Mouse (Mus musculus): ENCODE results near the gene 2510039O18Rik. TPM values are rescaled to one million over a fixed set of nuclear protein-coding genes. Genes with fewer than 3 reads are reported as not detected.

The 2510039O18Rik gene
- polyA plus RNA-seq, 1 experiment from 2014 or later, result 16.5 TPM

- 65% methylated on average over 3 of the region's 3 CpGs for WGBS
These were observed 35.5 kb downstream of the 2510039O18Rik start for GRCm38 (mm10) chr4:147976237-147976636.

DNA sequence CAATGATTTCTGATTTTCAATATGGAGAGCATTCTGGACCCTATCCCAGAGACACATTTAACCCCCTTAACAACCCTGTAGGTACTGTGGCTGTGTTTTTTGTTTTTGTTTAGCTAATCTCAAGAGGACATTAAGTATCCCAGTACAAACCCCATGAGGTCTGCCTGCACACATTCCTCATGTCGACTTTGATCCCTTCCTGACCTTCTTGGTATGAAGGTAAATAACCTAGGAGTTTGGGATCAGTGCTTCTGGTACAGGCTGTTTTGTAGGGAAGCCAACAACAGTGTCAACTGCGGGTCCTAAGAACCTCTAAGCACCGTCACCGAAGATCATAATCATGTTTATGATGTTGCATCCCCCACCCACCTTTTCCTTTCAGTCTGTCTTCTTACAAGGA is 37.0 kb downstream of the 2510039O18Rik start:
- TF ChIP-seq CTCF (IDR thresholded peaks at IDR 0.05) (no peak), EP300 (IDR thresholded peaks at IDR 0.05) (no peak)
- Histone ChIP-seq H3K27me3 (replicated peaks; ENCODE audit: insufficient read depth, low read length) (no peaks in the 10 kb centered on the region), H3K4me2 (replicated peaks; ENCODE audit: low read depth, low read length) (no peak overlapping the region), H3K9ac (replicated peaks; ENCODE audit: low read depth) (no peak overlapping the region), H3K36me3 (ENCODE audit: insufficient read depth, low read length) (no peaks in the 10 kb centered on the region), H3K27ac (ENCODE audit: low read length) (no peak overlapping the region), H3K4me1 (ENCODE audit: insufficient read depth, low read depth, low read length) (no peaks in the 10 kb centered on the region), H3K9me3 (ENCODE audit: low read length) (no peaks in the 10 kb centered on the region), H3K4me3 (ENCODE audit: low read depth, low read length) (no peak overlapping the region)
- DNase-seq (ENCODE audit: low spot score) (no peak), ATAC-seq (no peak)
- 74% methylated on average over 4 of the region's 4 CpGs for WGBS

More at GRCm38 (mm10) chr4:147976237-147976636, 35.5 kb downstream of the 2510039O18Rik start:
- Histone ChIP-seq H3K4me1 (ENCODE audit: insufficient read depth, low read depth, low read length) (no peaks in the 10 kb centered on the region), H3K4me3 (ENCODE audit: low read depth, low read length) (no peak overlapping the region), H3K9ac (replicated peaks; ENCODE audit: low read depth) (no peak overlapping the region), H3K9me3 (ENCODE audit: low read length) (no peaks in the 10 kb centered on the region), H3K4me2 (replicated peaks; ENCODE audit: low read depth, low read length) (no peak overlapping the region), H3K36me3 (ENCODE audit: insufficient read depth, low read length) (no peaks in the 10 kb centered on the region), H3K27ac (ENCODE audit: low read length) (no peak overlapping the region), H3K27me3 (replicated peaks; ENCODE audit: insufficient read depth, low read length) (no peaks in the 10 kb centered on the region)
- no peak for DNase-seq (ENCODE audit: low spot score)
- ATAC-seq, result no peak
- TF ChIP-seq EP300 (IDR thresholded peaks at IDR 0.05) (no peak), CTCF (IDR thresholded peaks at IDR 0.05) (no peak)

GRCm38 (mm10) chr4:147978391-147978790 is 37.7 kb downstream of the 2510039O18Rik start:
- TF ChIP-seq EP300 (IDR thresholded peaks at IDR 0.05), result no peak
- no peak for TF ChIP-seq CTCF (IDR thresholded peaks at IDR 0.05)
- DNase-seq (ENCODE audit: low spot score) (no peak), ATAC-seq (no peak)
- Histone ChIP-seq H3K9ac (replicated peaks; ENCODE audit: low read depth) (no peak overlapping the region), H3K9me3 (ENCODE audit: low read length) (no peaks in the 10 kb centered on the region), H3K27ac (ENCODE audit: low read length) (no peak overlapping the region), H3K36me3 (ENCODE audit: insufficient read depth, low read length) (no peaks in the 10 kb centered on the region), H3K4me1 (ENCODE audit: insufficient read depth, low read depth, low read length) (no peaks in the 10 kb centered on the region), H3K27me3 (replicated peaks; ENCODE audit: insufficient read depth, low read length) (no peaks in the 10 kb centered on the region), H3K4me3 (ENCODE audit: low read depth, low read length) (no peak overlapping the region), H3K4me2 (replicated peaks; ENCODE audit: low read depth, low read length) (no peak overlapping the region)
- WGBS, result 87% methylated on average over 6 of the region's 6 CpGs

GRCm38 (mm10) chr4:147979441-147979860 is 38.8 kb downstream of the 2510039O18Rik start:
- H3K4me3 ChIP-seq (ENCODE audit: low read depth, low read length), result no peak overlapping the region
- no peak for TF ChIP-seq CTCF (IDR thresholded peaks at IDR 0.05)
- H3K4me2 ChIP-seq (replicated peaks; ENCODE audit: low read depth, low read length), result no peak overlapping the region
- H3K36me3 ChIP-seq (ENCODE audit: insufficient read depth, low read length), result no peaks in the 10 kb centered on the region
- DNase-seq (ENCODE audit: low spot score), result no peak
- no peak overlapping the region for H3K27ac ChIP-seq (ENCODE audit: low read length)
- no peaks in the 10 kb centered on the region for H3K27me3 ChIP-seq (replicated peaks; ENCODE audit: insufficient read depth, low read length)
- H3K4me1 ChIP-seq (ENCODE audit: insufficient read depth, low read depth, low read length), result no peaks in the 10 kb centered on the region
- no peaks in the 10 kb centered on the region for H3K9me3 ChIP-seq (ENCODE audit: low read length)
- WGBS, result 71% methylated on average over 7 of the region's 7 CpGs
- no peak overlapping the region for H3K9ac ChIP-seq (replicated peaks; ENCODE audit: low read depth)
- ATAC-seq, result no peak

DNA sequence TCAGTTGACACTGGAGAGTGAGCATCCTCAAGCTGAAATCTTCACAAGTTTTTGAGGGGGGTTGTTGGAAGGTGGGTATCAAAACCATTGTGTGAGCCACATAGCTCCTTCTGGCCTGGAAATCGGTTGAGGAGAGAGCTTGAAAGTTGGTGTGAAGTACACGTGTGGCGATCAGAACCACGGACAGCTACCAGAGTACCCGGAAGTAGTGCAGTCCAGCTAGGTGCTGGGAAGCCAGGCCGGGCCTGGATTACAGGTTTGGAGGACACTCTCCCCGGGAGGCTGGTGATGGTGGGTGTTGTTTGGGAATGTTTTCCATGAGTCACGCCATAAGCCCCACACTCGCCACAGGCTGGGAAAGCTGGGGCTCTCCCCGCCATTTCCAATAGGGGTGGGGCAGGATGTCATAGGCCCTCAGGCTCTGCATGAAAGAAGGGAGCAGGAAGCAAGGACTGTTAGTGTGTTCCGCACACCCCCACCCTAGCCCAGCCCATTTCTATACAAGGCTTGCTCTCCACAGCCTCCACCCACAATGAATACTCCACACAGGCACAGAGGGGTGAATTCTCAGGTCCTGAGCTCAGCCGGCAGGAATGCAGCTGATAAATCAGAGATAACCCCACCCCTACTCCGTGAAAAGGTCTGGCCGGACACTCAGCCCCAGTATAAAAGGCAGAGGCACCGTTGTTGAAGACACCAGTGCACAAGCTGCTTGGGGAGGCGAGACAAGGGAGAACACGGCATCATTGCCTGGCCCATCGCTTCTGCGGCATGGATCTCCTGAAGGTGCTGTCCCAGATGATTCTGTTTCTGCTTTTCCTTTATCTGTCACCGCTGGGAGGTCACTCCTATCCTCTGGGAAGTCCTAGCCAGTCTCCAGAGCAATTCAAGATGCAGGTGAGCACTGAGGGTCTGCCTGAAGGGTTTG is 44.8 kb downstream of the 2510039O18Rik start, which contains the start of gene Nppb:
Gene Nppb (plus strand): TSS at position 584 of the 928 bp plus-strand sequence.
- TF ChIP-seq EP300 (IDR thresholded peaks at IDR 0.05) (no peak), CTCF (IDR thresholded peaks at IDR 0.05) (no peak)
- Histone ChIP-seq H3K4me1 (ENCODE audit: insufficient read depth, low read depth, low read length) (no peaks in the 10 kb centered on the region), H3K4me3 (ENCODE audit: low read depth, low read length) (no peak within 1 kb of the TSS), H3K27me3 (replicated peaks; ENCODE audit: insufficient read depth, low read length) (no peaks in the 10 kb centered on the region), H3K9ac (replicated peaks; ENCODE audit: low read depth) (no peak within 1 kb of the TSS), H3K9me3 (ENCODE audit: low read length) (no peaks in the 10 kb centered on the region), H3K27ac (ENCODE audit: low read length) (no peak within 1 kb of the TSS), H3K36me3 (ENCODE audit: insufficient read depth, low read length) (no peaks in the 10 kb centered on the region), H3K4me2 (replicated peaks; ENCODE audit: low read depth, low read length) (no peak within 1 kb of the TSS)
- DNase-seq (ENCODE audit: low spot score), result peak; percentile 31
- no peak; the same call in 1 of the 2 replicates for ATAC-seq
- WGBS, result 27% methylated on average over 20 of the region's 20 CpGs

DNA sequence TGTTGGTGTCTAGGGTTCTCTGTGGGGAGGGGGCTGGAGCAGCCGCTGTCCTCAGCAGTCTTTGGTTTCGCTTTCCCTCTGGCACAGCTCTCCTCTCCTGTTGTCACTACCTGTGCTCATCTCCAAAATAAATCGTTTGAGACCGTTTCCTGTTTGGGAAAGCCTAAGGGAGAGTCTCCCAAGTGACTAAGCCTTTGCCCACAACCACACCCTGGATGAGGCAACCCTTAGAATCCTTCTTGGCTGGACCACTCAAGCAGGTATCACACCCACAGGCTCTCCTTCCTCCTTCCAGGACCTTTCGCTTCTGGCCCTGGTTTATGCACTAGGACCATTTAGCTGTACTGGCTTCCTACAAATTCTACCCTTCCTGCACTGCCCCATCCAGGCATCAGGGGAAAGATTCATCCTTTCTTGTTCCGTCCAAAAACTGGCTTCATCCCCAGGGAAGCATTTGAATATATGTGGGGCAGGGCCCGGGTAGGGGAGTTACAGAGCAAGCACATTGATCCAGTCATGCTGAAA is 52.9 kb downstream of the 2510039O18Rik start:
- H3K4me1 ChIP-seq (ENCODE audit: insufficient read depth, low read depth, low read length), result no peaks in the 10 kb centered on the region
- H3K9me3 ChIP-seq (ENCODE audit: low read length), result no peaks in the 10 kb centered on the region
- H3K9ac ChIP-seq (replicated peaks; ENCODE audit: low read depth), result no peak overlapping the region
- DNase-seq (ENCODE audit: low spot score) (no peak), ATAC-seq (no peak)
- TF ChIP-seq CTCF (IDR thresholded peaks at IDR 0.05), result no peak
- no peak for TF ChIP-seq EP300 (IDR thresholded peaks at IDR 0.05)
- no peaks in the 10 kb centered on the region for H3K27me3 ChIP-seq (replicated peaks; ENCODE audit: insufficient read depth, low read length)
- H3K4me2 ChIP-seq (replicated peaks; ENCODE audit: low read depth, low read length), result no peak overlapping the region
- H3K27ac ChIP-seq (ENCODE audit: low read length), result no peak overlapping the region
- H3K36me3 ChIP-seq (ENCODE audit: insufficient read depth, low read length), result no peaks in the 10 kb centered on the region
- no peak overlapping the region for H3K4me3 ChIP-seq (ENCODE audit: low read depth, low read length)
- WGBS, result 44% methylated on average over 7 of the region's 7 CpGs

Data from lung, postnatal 0 days (tissue).